Mouse (Mus musculus) G1E (cell line): ENCODE measurements around the gene Csnk1e.

Source experiments
- CTCF ChIP-seq: IDR thresholded peaks from 2 replicates; pipeline ENCODE4 v1.5.1; 2012; ENCODE audit warnings: low read depth, low read length, inconsistent platforms, mixed read lengths
- GATA1 ChIP-seq: IDR thresholded peaks from 2 replicates; pipeline ENCODE4 v1.6.1; 2012; ENCODE audit warnings: borderline replicate concordance, low read length, inconsistent platforms, mixed read lengths
- GATA2 ChIP-seq: IDR thresholded peaks from 2 replicates; pipeline ENCODE4 v1.6.1; 2012; ENCODE audit warnings: low read depth, low read length, inconsistent platforms, borderline replicate concordance
- POLR2AphosphoS5 ChIP-seq: IDR thresholded peaks from 2 replicates; pipeline ENCODE4 v1.6.1; 2012; ENCODE audit warnings: low read depth, low read length, inconsistent platforms; ENCODE audit not compliant: insufficient replicate concordance
- TAL1 ChIP-seq: conservative IDR thresholded peaks from 2 replicates; pipeline ENCODE4 v1.6.1; 2012; ENCODE audit warnings: low read depth, low read length, inconsistent platforms, mixed read lengths

- TF ChIP-seq CTCF, result no peak
- no peak for TF ChIP-seq GATA1
- TF ChIP-seq TAL1, result no peak
- no peak for TF ChIP-seq POLR2AphosphoS5
- TF ChIP-seq GATA2, result no peak
Measured at GRCm38 (mm10) chr15:79439386-79439785, 16.0 kb downstream of the Csnk1e start.
